Mouse (Mus musculus): ENCODE results near the gene Ngb.

DNA sequence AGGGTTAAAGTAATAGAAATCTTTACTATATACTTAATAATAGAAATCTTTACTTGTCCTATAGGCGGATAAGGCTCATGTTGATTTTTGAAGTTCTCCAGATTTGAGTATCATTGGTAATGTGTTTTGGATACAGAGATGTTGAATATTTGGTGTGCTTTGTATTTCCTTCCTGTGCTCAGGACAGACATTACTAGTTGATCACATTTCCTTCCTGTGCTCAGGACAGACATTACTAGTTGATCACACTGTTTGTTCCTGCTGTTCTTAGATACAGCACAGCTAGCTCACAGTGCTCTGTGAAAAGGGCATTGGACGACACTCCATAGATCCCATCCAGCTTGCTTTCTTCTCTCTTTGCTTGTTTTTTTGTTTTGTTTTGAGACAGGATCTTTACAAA is 25.7 kb downstream of the Ngb start:
- no peak for TF ChIP-seq CTCF (IDR thresholded peaks at IDR 0.05; ENCODE audit: extremely low read depth, insufficient read depth, insufficient read length, insufficient replicate concordance)
- TF ChIP-seq POLR2A (IDR thresholded peaks at IDR 0.05; ENCODE audit: low read depth, low read length), result no peak
